ENCODE assay signal across 18 mouse cellular contexts in the genomic region with DNA sequence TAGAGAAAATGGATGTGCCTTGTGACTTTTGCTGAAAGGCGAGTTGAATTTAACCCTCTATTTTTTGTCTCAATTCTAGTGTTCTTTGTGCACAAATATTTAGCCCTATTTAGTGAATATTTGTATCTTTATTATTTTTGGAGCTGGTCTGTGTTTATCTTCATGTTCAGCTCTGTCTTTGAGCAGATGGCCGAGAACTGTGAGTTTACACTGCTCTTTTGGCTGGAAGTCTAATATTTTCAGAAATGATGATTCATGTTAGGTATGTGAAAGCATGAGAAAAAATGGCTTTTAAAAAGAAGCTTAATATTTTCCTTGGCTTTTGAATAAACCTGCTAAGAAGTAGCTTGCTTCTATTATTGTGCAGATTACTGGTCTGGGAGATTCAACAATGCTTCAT.
"Had no signal": no experiment of that assay in that cellular context is flagged by ENCODE, and none has a peak within 500 bp of the region (broad histone marks: within the 10 kb centered on the region; RNA-seq: fewer than 3 reads in every experiment).

No protein-coding gene starts in this region.

- H3K4me2 ChIP-seq: liver, embryonic 11.5 days; liver, embryonic 15.5 days; midbrain, embryonic 11.5 days; midbrain, embryonic 15.5 days; neural tube, embryonic 13.5 days; stomach, embryonic 15.5 days had no signal

- H3K27me3 ChIP-seq: liver, embryonic 15.5 days; megakaryocyte, embryonic 14.5 days; midbrain, embryonic 15.5 days; neural tube, embryonic 13.5 days; stomach, embryonic 15.5 days had no signal

- ATAC-seq: inflammation-experienced regulatory T-cells, adult 6 months; midbrain, embryonic 15.5 days had no signal

- H3K27ac ChIP-seq: left cerebral cortex, adult 2 months; limb, embryonic 10.5 days; liver, embryonic 15.5 days; macrophage; midbrain, embryonic 15.5 days; neural tube, embryonic 13.5 days; stomach, embryonic 15.5 days had no signal

- H3K36me3 ChIP-seq: limb, embryonic 10.5 days; liver, embryonic 15.5 days; midbrain, embryonic 15.5 days; neural tube, embryonic 13.5 days; stomach, embryonic 15.5 days had no signal

- H3K4me1 ChIP-seq: limb, embryonic 10.5 days; liver, embryonic 15.5 days; megakaryocyte, embryonic 14.5 days; midbrain, embryonic 15.5 days; neural tube, embryonic 13.5 days; stomach, embryonic 15.5 days had no signal

- H3K9me3 ChIP-seq: limb, embryonic 10.5 days; liver, embryonic 15.5 days; megakaryocyte, embryonic 14.5 days; midbrain, embryonic 15.5 days; neural tube, embryonic 13.5 days; stomach, embryonic 15.5 days had no signal

- H3K4me3 ChIP-seq: left cerebral cortex, adult 2 months; limb, embryonic 10.5 days; liver, embryonic 15.5 days; megakaryocyte, embryonic 14.5 days; midbrain, embryonic 15.5 days; neural tube, embryonic 13.5 days; stomach, embryonic 15.5 days had no signal

- DNase-seq: kidney, adult 11 months; kidney, adult 9 months; kidney, postnatal 14 days; lung, adult 2 months; lung, postnatal 10 days; right cerebral cortex, postnatal 14 days; thymus, postnatal 36 days had no signal

- H3K9ac ChIP-seq: liver, embryonic 15.5 days; midbrain, embryonic 15.5 days; neural tube, embryonic 13.5 days; stomach, embryonic 15.5 days had no signal
